Mouse (Mus musculus) hindbrain, embryonic 15.5 days (tissue): Measurements from ENCODE around the gene Mapk14. TPM values are rescaled to one million over a fixed set of nuclear protein-coding genes. Genes with fewer than 3 reads are reported as not detected.
A peak's percentile ranks its signal among the peaks of the same experiment; 100 is the strongest.

ENCODE experiments used
- ATAC-seq: fragments of 200-750 bp; cut with Nextera tagmentation; 2 replicates; pipeline ENCODE4 v1.8.0; 2017; ENCODE audit warnings: low read depth, moderate number of reproducible peaks, moderate TSS enrichment; ENCODE audit not compliant: low FRiP score
- H3K27ac ChIP-seq: fragments of 300-500 bp; sonication (generic); replicated peaks from 2 replicates; pipeline ENCODE4 v1.5.1; 2015; ENCODE audit warnings: mild to moderate bottlenecking, inconsistent platforms
- H3K27me3 ChIP-seq: fragments of 300-500 bp; sonication (generic); 2 replicates; pipeline ENCODE4 v1.6.1; 2015; ENCODE audit warnings: control low read depth, inconsistent platforms
- H3K36me3 ChIP-seq: fragments of 300-500 bp; sonication (generic); 2 replicates; pipeline ENCODE4 v1.6.1; 2015; ENCODE audit warnings: control low read depth, inconsistent platforms
- H3K4me1 ChIP-seq: fragments of 300-500 bp; sonication (generic); replicated peaks from 2 replicates; pipeline ENCODE4 v1.6.1; 2015; ENCODE audit warnings: control low read depth, inconsistent platforms
- H3K4me2 ChIP-seq: fragments of 300-500 bp; sonication (generic); 2 replicates; pipeline ENCODE4 v1.6.1; 2015; ENCODE audit warnings: moderate library complexity, mild to moderate bottlenecking, inconsistent platforms
- H3K4me3 ChIP-seq: fragments of 300-500 bp; sonication (generic); 2 replicates; pipeline ENCODE4 v1.5.1; 2015; ENCODE audit warnings: mild to moderate bottlenecking, inconsistent platforms
- H3K9ac ChIP-seq: fragments of 300-500 bp; sonication (generic); 2 replicates; pipeline ENCODE4 v1.6.1; 2015; ENCODE audit warnings: inconsistent platforms
- H3K9me3 ChIP-seq: fragments of 300-500 bp; sonication (generic); 2 replicates; pipeline ENCODE4 v1.6.1; 2016; ENCODE audit warnings: control low read depth, inconsistent platforms
- WGBS: fragments of 180-500 bp; shearing (Covaris S2); methylation state at CpG from one replicate; pipeline ENCODE4 v1.1.7; 2015; 5-methylcytosine and 5-hydroxymethylcytosine counted together
- polyA plus RNA-seq: library from polyadenylated mRNA; unstranded; fragments of >200 nt; fragmentation: Nextera tagmentation; extraction: Ambion mirVana; gene quantifications from 2 replicates; pipeline ENCODE4 v1.2.1, GENCODE M21; 2015

Mapk14 gene
- 25.6 and 28.7 TPM in 2 replicates for polyA plus RNA-seq

- under 1% methylated on average over 71 of the region's 86 CpGs for WGBS
- Histone ChIP-seq H3K27me3 (0 out of 2 replicates have a peak, but pooled peaks cover 4% of the 10 kb centered on the region), H3K36me3 (no peaks in the 10 kb centered on the region), H3K4me1 (peaks cover 36% of the 10 kb centered on the region), H3K27ac (peak within 1 kb of the TSS; percentile 96), H3K9me3 (no peaks in the 10 kb centered on the region), H3K9ac (peak within 1 kb of the TSS; percentile 81), H3K4me2 (peak within 1 kb of the TSS; percentile 60), H3K4me3 (peak within 1 kb of the TSS; percentile 89)
- peak; percentile 97 for ATAC-seq
These were observed at the start of gene Mapk14 for GRCm38 (mm10) chr17:28690776-28691686. Gene Mapk14, plus strand, starts transcription at chr17:28691329.

GRCm38 (mm10) chr17:28643697-28644096 lies 47.4 kb upstream of the Mapk14 start:
- no peaks in the 10 kb centered on the region for H3K27me3 ChIP-seq
- no peaks in the 10 kb centered on the region for H3K36me3 ChIP-seq
- H3K4me1 ChIP-seq = no peaks in the 10 kb centered on the region
- H3K9me3 ChIP-seq = no peaks in the 10 kb centered on the region
- ATAC-seq = no peak
- no peak overlapping the region for H3K4me3 ChIP-seq
- WGBS = 41% methylated on average over 3 of the region's 3 CpGs
- H3K9ac ChIP-seq = no peak overlapping the region
- H3K27ac ChIP-seq = no peak overlapping the region
- no peak overlapping the region for H3K4me2 ChIP-seq

- no peaks in the 10 kb centered on the region for H3K9me3 ChIP-seq
- no peaks in the 10 kb centered on the region for H3K27me3 ChIP-seq
- H3K4me3 ChIP-seq = no peak overlapping the region
- H3K4me1 ChIP-seq = no peaks in the 10 kb centered on the region
- WGBS = 48% methylated on average over 4 of the region's 4 CpGs
- H3K4me2 ChIP-seq = no peak overlapping the region
- H3K27ac ChIP-seq = no peak overlapping the region
- no peak for ATAC-seq
- H3K36me3 ChIP-seq = no peaks in the 10 kb centered on the region
- H3K9ac ChIP-seq = no peak overlapping the region
These were observed 47.0 kb upstream of the Mapk14 start for GRCm38 (mm10) chr17:28644112-28644511.

- no peaks in the 10 kb centered on the region for H3K9me3 ChIP-seq
- 81% methylated on average over 3 of the region's 3 CpGs for WGBS
These were observed 44.9 kb upstream of the Mapk14 start for GRCm38 (mm10) chr17:28646221-28646620.

GRCm38 (mm10) chr17:28648607-28649370 lies 42.3 kb upstream of the Mapk14 start:
- ATAC-seq = no peak
- no peak overlapping the region for H3K4me3 ChIP-seq
- H3K27ac ChIP-seq = no peak overlapping the region
- H3K9ac ChIP-seq = no peak overlapping the region
- no peak overlapping the region for H3K4me2 ChIP-seq
- no peaks in the 10 kb centered on the region for H3K4me1 ChIP-seq
- WGBS = 56% methylated on average over 6 of the region's 6 CpGs
- H3K27me3 ChIP-seq = no peaks in the 10 kb centered on the region
- no peaks in the 10 kb centered on the region for H3K9me3 ChIP-seq
- H3K36me3 ChIP-seq = no peaks in the 10 kb centered on the region

More at GRCm38 (mm10) chr17:28646221-28646620, 44.9 kb upstream of the Mapk14 start:
- H3K4me3 ChIP-seq = no peak overlapping the region
- no peaks in the 10 kb centered on the region for H3K36me3 ChIP-seq
- H3K27ac ChIP-seq = no peak overlapping the region
- no peaks in the 10 kb centered on the region for H3K4me1 ChIP-seq
- no peak for ATAC-seq
- no peak overlapping the region for H3K4me2 ChIP-seq
- no peaks in the 10 kb centered on the region for H3K27me3 ChIP-seq
- no peak overlapping the region for H3K9ac ChIP-seq

GRCm38 (mm10) chr17:28650268-28650667 lies 40.9 kb upstream of the Mapk14 start:
- no peaks in the 10 kb centered on the region for H3K36me3 ChIP-seq
- ATAC-seq = no peak
- H3K4me3 ChIP-seq = no peak overlapping the region
- no peak overlapping the region for H3K4me2 ChIP-seq
- no peak overlapping the region for H3K27ac ChIP-seq
- H3K27me3 ChIP-seq = no peaks in the 10 kb centered on the region
- H3K4me1 ChIP-seq = no peaks in the 10 kb centered on the region
- WGBS = 62% methylated on average over 3 of the region's 3 CpGs
- no peaks in the 10 kb centered on the region for H3K9me3 ChIP-seq
- H3K9ac ChIP-seq = no peak overlapping the region

- H3K4me3 ChIP-seq = no peak overlapping the region
- no peaks in the 10 kb centered on the region for H3K36me3 ChIP-seq
- no peaks in the 10 kb centered on the region for H3K27me3 ChIP-seq
- WGBS = 29% methylated on average over 4 of the region's 4 CpGs
- H3K27ac ChIP-seq = no peak overlapping the region
- H3K4me1 ChIP-seq = peaks cover 7% of the 10 kb centered on the region; the same call in 1 of the 2 replicates
- H3K9ac ChIP-seq = no peak overlapping the region
- peak; percentile 56 for ATAC-seq
- H3K4me2 ChIP-seq = no peak overlapping the region
- H3K9me3 ChIP-seq = no peaks in the 10 kb centered on the region
These were observed 33.2 kb upstream of the Mapk14 start for GRCm38 (mm10) chr17:28657936-28658335.

- no peak overlapping the region for H3K4me3 ChIP-seq
- no peak overlapping the region for H3K9ac ChIP-seq
- H3K4me2 ChIP-seq = no peak overlapping the region
- peaks cover 7% of the 10 kb centered on the region; the same call in 1 of the 2 replicates for H3K4me1 ChIP-seq
- no peak for ATAC-seq
- H3K9me3 ChIP-seq = no peaks in the 10 kb centered on the region
- no peak overlapping the region; the same call in 1 of the 2 replicates for H3K27ac ChIP-seq
- no peaks in the 10 kb centered on the region for H3K27me3 ChIP-seq
- WGBS = 47% methylated on average over 6 of the region's 6 CpGs
- H3K36me3 ChIP-seq = no peaks in the 10 kb centered on the region
These were observed 31.6 kb upstream of the Mapk14 start for GRCm38 (mm10) chr17:28659564-28659963.

- H3K4me2 ChIP-seq = no peak overlapping the region
- no peak for ATAC-seq
- 83% methylated on average over 13 of the region's 13 CpGs for WGBS
- no peaks in the 10 kb centered on the region for H3K4me1 ChIP-seq
- no peaks in the 10 kb centered on the region for H3K9me3 ChIP-seq
- no peaks in the 10 kb centered on the region for H3K27me3 ChIP-seq
- H3K27ac ChIP-seq = no peak overlapping the region
- no peak overlapping the region for H3K4me3 ChIP-seq
- H3K36me3 ChIP-seq = no peaks in the 10 kb centered on the region
- H3K9ac ChIP-seq = no peak overlapping the region
These were observed 8.6 kb upstream of the Mapk14 start for GRCm38 (mm10) chr17:28682311-28683084.

- Histone ChIP-seq H3K4me1 (no peaks in the 10 kb centered on the region), H3K36me3 (no peaks in the 10 kb centered on the region), H3K27ac (no peak overlapping the region), H3K9ac (no peak overlapping the region), H3K4me3 (no peak overlapping the region), H3K4me2 (no peak overlapping the region), H3K9me3 (no peaks in the 10 kb centered on the region), H3K27me3 (0 out of 2 replicates have a peak, but pooled peaks cover 4% of the 10 kb centered on the region)
- no peak for ATAC-seq
- WGBS = 38% methylated on average over 1 of the region's 1 CpGs
These were observed 7.5 kb upstream of the Mapk14 start for GRCm38 (mm10) chr17:28683601-28684000.

- Histone ChIP-seq H3K36me3 (no peaks in the 10 kb centered on the region), H3K4me3 (no peak overlapping the region), H3K9me3 (no peaks in the 10 kb centered on the region), H3K9ac (no peak overlapping the region), H3K4me1 (peaks cover 6% of the 10 kb centered on the region), H3K27ac (no peak overlapping the region), H3K27me3 (0 out of 2 replicates have a peak, but pooled peaks cover 4% of the 10 kb centered on the region), H3K4me2 (no peak overlapping the region)
- 71% methylated on average over 19 of the region's 19 CpGs for WGBS
- no peak for ATAC-seq
These were observed 6.5 kb upstream of the Mapk14 start for GRCm38 (mm10) chr17:28684631-28685030.
